Mouse (Mus musculus): ENCODE measurements around the gene 4930438A08Rik. TPM values are rescaled to one million over a fixed set of nuclear protein-coding genes. Genes with fewer than 3 reads are reported as not detected.
"Not testable (repeated sequence)": the region's sequence is repeated elsewhere in the genome, so short reads cannot be mapped to it uniquely, and the experiment has no call there.

The 4930438A08Rik gene
- total RNA-seq, 2 experiments from 2014 or later: not detected

DNA sequence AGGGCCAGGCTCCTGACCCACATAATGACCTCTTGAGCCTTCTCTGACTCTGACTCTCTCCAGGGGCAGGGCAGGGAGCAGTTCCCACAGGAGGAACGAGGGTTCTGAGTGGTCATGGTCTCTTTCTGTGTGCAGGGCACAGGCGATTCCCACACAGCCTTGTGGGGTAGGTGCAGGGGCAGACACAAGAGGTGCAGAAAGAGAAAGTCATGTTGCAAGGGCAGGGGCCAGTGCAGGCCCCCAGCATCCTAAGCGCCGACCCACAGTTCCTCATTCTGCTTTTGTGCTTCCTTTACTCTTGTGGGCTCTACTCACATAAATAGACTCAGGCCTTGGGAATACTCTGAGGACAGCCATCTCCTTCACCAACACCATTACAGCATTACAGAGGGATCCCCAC, 1.2 kb downstream of the 4930438A08Rik start:
- no peak for DNase-seq
- intact Hi-C loops (cut with DNase I): no loop called here

DNA sequence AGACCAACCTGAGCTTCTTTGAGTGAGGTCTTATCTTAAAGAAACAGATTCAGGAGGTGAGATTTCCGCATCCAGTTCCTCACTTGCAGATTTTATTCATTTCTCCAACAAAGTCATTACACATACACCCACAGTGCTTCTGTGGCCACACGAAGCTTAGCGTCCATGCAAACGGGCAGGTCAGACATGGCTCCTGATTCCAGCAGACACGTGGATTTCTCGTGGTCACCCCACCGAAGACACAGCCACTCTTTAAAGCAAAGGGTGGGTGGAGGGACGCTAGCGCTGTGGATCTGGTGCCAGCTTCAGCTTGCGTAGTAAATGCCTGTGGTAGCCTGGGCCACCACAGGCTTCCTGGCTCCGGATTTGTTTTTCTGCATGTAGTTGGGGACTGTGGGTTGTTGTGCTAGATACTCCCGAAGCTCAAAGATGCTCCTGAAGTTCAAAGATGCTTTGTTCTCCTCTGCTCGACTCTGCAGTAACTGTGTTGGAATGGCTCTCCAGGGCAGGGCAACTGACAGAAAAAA, 7.4 kb downstream of the 4930438A08Rik start:
- no peak for DNase-seq
- intact Hi-C loops (cut with DNase I): no loop called here

GRCm38 (mm10) chr11:58282518-58282917, 7.9 kb downstream of the 4930438A08Rik start:
- intact Hi-C loops (cut with DNase I): no loop called here
- no peak for DNase-seq

DNA sequence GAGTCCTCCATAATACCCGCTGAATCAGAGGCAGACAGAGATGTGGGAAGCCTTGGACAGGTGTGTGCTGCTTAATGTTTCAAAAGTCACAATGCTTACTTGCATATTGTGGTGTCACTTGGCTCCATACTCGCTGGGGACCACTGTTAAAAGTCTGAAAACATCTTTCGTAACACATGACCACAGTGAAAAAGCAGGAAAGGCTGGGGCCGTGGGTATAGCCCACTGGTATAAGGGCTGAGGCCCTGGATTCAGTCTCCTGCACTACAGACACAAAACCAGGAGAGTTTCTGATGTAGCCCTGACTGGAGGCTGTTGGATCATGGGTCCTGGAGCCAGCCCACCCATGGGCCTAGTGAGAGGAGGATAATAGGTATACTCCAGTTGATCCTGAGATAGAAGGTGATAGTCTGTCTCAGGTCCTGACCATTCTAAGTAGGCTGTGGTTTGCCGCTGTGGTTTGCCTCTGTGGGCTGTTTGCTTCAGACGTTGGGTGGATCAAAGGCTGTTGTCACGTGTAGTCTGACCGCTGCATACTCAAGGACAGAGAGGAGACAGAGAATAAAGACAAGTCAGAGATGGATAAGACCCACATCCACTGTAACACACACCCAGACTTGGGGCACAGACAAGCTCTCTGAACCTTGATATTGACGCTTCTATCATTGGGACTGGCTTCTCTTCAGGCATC, 15.5 kb downstream of the 4930438A08Rik start:
- intact Hi-C loops (cut with DNase I): no loop called here
- DNase-seq: no peak

- intact Hi-C loops (cut with DNase I): no loop called here
- no peak for DNase-seq
These were observed 16.2 kb downstream of the 4930438A08Rik start for GRCm38 (mm10) chr11:58290812-58291211.

DNA sequence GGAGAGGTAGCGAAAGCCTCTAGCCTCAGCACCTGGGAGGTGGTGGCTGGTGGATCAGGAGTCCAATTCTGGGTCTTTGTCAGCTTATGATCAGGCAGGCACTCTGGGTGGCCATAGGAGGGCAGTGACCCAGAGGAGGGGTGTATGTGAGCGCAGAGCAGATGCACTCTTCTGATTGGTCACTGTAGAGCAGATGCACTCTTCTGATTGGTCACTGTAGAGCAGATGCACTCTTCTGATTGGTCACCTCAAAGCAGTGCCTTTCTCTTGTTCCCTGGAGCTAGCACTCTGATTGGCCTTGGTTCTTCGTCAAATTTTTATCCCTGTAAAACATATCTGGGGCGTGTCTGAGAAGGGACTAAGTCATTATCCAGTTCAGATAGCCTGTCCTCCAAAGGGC, 18.2 kb downstream of the 4930438A08Rik start:
- intact Hi-C loops (cut with DNase I): no loop called here
- no peak for DNase-seq

GRCm38 (mm10) chr11:58297396-58297795, 22.8 kb downstream of the 4930438A08Rik start:
- no peak for DNase-seq
- intact Hi-C loops (cut with DNase I): no loop called here

DNA sequence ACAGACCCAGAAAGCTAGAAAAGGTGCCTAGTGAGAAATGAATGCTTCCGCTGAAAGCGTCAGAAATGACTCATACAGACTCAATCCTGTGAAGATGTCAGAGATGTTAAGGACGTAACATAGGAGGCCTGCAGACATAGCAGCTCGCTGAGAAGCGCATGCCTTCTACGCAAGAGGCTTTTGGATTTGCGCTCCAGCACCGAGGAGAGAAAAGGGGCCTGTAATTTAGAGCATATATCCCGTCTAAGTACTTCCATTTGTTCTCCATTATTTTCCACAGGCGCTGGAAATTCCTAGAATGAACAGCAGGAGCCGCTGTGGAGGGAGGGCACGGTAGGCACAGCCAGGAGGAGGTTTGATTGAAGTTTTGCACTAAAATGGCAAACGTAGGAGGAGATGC, 26.5 kb downstream of the 4930438A08Rik start:
- intact Hi-C loops (cut with DNase I): loop anchor here (5.0 to 10.0 kb wide), 3 partner anchors 79 to 196 kb away; partner anchors contain the start of gene Cnot8
- peak; percentile 28 to 48 for DNase-seq

DNA sequence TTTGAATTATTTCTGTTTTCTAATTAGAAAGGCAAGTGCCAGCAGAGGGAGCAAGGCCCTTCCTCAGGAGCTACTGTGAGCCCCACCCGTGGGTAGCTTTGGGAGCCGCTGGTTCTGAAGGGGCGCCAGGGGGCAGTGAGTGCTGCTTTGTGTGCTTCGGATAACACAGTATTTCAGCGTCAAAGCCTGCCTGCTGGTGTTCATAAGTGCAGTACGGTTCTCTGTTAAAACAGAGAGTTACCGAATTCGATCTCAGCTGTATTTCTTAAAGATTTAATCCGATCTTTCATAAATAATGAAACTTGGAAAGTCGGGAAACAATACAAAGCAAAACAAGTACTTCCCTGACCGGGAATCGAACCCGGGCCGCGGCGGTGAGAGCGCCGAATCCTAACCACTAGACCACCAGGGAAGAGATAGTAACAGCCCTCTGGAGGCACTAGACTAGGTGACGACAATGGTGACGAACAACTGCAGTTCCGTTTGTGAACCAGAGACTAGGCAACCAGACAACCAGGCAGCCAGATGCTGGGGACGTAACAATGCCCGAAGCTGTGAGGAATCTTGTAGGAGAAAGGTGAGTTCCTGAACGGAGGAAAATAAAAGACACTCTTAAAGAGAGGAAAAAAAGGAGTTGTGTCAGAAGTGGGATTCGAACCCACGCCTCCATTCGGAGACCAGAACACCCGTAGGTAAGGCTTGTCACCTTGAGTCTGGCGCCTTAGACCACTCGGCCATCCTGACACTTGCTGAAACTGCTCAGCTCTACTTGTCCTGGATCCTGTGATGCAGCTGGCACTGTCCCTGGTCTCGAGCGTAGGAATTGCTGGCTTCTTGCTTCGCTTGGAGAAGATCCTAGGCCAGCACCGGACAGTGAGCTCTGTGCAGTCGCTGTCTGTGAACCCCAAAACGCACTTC, 27.5 kb downstream of the 4930438A08Rik start:
- DNase-seq: peak; percentile 92 to 99
- intact Hi-C loops (cut with DNase I): loop anchor here (5.0 to 10.0 kb wide), 3 partner anchors 80 to 197 kb away; partner anchors contain the start of gene Cnot8

GRCm38 (mm10) chr11:58302774-58303445, 28.3 kb downstream of the 4930438A08Rik start:
- no peak for DNase-seq
- intact Hi-C loops (cut with DNase I): loop anchor here (5.0 to 10.0 kb wide), 3 partner anchors 81 to 198 kb away; partner anchors contain the start of gene Cnot8

DNA sequence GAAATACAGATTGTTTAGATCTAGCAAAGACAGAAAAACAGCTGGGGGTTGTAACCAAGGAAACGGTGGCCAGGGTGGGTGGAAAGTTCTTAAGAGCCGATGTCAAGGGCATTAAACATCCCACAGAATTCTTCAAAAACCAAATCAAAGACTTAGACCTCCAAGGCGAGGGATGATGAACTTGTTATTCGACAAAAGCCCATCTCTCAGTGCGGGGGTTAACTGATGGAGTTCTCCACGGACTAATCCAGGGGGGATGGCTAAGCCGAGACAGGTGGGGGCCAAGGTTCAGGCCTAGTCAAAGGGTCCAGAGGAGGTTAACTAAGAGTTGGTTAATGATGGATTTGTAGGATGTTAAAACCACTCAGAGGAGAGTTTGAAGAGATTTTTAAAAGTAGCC, 29.0 kb downstream of the 4930438A08Rik start:
- DNase-seq: no peak
- intact Hi-C loops (cut with DNase I): loop anchor here (5.0 to 10.0 kb wide), 3 partner anchors 81 to 199 kb away; partner anchors contain the start of gene Cnot8

DNA sequence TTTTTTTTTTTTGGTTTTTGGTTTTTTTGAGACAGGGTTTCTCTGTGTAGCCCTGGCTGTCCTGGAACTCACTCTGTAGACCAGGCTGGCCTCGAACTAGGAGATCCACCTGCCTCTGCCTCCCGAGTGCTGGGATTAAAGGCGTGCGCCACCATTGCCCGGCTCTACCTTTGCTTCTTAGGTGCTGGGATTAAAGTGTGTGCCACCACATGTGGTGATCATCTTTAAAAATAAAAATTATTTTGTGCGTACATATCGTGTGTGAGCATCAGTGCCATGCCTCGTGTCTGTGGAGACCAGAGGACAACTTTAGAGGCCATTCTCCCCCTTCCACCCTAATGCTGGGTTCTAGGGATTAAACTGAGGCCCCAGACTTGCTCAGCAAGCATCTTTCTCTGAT, 30.7 kb downstream of the 4930438A08Rik start:
- not testable (repeated sequence) for DNase-seq
- intact Hi-C loops (cut with DNase I): loop anchor here (10.0 kb wide), 1 partner anchor 200 kb away; the partner anchor contains the start of gene Cnot8

- intact Hi-C loops (cut with DNase I): loop anchor here (10.0 kb wide), 1 partner anchor 202 kb away; the partner anchor contains the start of gene Cnot8
- DNase-seq: peak; percentile 89 to 94
These were observed 32.3 kb downstream of the 4930438A08Rik start, which contains the start of gene Zfp692 for GRCm38 (mm10) chr11:58306860-58307308. Gene Zfp692 (plus strand): TSS chr11:58307069.

DNA sequence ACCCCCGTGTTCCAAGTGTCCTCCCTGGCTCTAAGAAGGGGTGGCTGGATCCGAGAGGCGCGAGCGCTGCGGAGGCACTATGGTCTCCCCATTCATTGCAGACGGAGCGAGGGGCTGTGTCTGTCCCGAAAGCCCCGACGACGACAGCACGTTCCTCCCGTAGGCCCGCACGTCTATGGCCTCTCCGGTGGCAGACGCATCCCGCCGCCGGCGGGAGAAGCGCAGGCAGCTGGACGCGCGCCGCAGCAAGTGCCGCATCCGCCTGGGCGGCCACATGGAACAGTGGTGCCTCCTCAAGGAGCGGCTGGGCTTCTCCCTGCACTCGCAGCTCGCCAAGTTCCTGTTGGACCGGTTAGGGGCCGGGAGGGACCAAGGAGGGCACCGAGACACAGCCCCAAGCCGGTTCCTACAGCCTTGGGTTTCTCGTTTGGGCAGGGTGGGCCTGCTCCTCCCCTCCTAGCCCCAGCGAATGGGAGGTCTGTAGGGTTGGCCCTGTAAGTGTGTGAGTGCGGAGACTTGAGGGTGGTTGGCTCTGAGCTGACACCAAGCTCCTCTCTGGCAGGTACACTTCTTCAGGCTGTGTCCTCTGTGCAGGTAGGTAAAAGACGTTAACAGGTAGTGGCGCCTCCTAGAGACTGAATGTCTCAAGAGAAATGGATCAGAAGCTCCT, 32.9 kb downstream of the 4930438A08Rik start:
- DNase-seq: peak in 1 of 2 experiments; percentile 51
- intact Hi-C loops (cut with DNase I): loop anchor here (10.0 kb wide), 1 partner anchor 203 kb away; the partner anchor contains the start of gene Cnot8

DNA sequence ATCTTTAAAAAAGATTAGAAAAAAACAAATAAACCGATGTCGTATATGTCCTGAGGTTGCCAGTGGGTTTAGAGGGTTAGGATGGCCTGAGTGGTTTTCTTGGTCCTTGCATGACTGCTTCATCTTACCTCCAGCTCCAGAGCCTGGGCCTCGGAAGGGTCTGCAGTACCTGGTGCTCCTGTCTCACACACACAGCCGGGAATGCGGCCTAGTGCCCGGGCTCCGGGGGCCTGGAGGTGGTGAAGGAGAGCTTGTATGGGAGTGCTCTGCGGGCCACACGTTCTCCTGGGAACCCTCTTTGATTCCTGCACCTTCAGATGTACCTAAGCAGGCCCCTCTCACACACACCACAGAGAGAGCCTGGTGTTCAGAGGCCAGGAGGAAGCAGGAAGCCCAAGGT, 34.1 kb downstream of the 4930438A08Rik start:
- DNase-seq: no peak
- intact Hi-C loops (cut with DNase I): loop anchor here (10.0 kb wide), 1 partner anchor 204 kb away; the partner anchor contains the start of gene Cnot8

DNA sequence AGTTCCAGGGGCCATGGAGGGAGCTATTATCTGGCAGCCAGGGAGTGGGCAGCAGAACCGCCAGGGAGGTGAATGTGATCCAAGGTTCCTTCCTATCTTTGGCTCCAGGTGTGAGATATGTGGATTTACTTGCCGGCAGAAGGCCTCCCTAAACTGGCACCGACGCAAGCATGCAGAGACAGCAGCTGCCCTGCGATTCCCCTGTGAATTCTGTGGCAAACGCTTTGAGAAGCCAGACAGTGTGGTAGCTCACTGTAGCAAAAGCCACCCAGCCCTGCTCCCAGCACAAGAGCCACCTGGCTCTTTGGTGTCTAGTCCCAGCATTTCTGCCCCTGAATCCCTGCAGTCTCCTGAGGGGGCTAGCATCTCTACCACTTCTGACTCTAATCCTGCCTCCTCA, 39.5 kb downstream of the 4930438A08Rik start:
- DNase-seq: no peak
- intact Hi-C loops (cut with DNase I): no loop called here

GRCm38 (mm10) chr11:58315536-58316168, 41.1 kb downstream of the 4930438A08Rik start:
- no peak for DNase-seq
- intact Hi-C loops (cut with DNase I): no loop called here

DNA sequence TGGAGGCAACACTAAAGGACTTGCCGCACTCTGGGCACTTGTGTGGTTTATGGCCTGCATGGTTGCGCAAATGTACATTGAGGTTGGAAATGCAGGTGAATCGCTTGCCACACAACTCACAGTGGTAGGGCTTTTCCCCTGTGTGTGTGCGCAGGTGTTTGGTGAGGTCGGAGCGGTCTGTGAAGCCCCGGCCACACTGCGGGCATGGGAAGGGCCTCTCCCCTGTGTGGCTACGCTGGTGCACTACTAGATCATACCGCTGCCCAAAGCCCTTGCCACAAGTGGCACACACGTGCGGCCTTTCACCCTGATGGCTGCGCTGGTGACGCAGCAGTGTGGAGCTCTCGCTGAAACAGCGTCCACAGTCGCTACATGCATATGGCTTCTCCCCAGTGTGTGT, 41.7 kb downstream of the 4930438A08Rik start:
- intact Hi-C loops (cut with DNase I): no loop called here
- no peak for DNase-seq
